Mouse (Mus musculus) G1E-ER4 (cell line): ENCODE measurements around the gene Fbn1. TPM values are rescaled to one million over a fixed set of nuclear protein-coding genes. Genes with fewer than 3 reads are reported as not detected.

ENCODE experiments used
- GATA1 ChIP-seq: IDR thresholded peaks from one replicate; pipeline ENCODE4 v1.8.0; 2012; ENCODE audit warnings: low read length, inconsistent platforms
- polyA plus RNA-seq: library from polyadenylated mRNA; stranded (reverse); fragments of >175 nt; gene quantifications from 2 replicates; pipeline ENCODE4 v1.2.3, GENCODE M21; 2012

Gene Fbn1
- polyA plus RNA-seq, 1 experiment, result not detected

GRCm38 (mm10) chr2:125481116-125481515 lies 26.7 kb downstream of the Fbn1 start:
- no peak for TF ChIP-seq GATA1

GRCm38 (mm10) chr2:125480057-125480456 lies 27.7 kb downstream of the Fbn1 start:
- TF ChIP-seq GATA1, result no peak

- TF ChIP-seq GATA1, result no peak
Measured at GRCm38 (mm10) chr2:125478705-125479104, 29.1 kb downstream of the Fbn1 start.

GRCm38 (mm10) chr2:125477367-125477766 lies 30.4 kb downstream of the Fbn1 start:
- TF ChIP-seq GATA1, result no peak

- TF ChIP-seq GATA1, result no peak
Measured at GRCm38 (mm10) chr2:125476231-125476630, 31.6 kb downstream of the Fbn1 start.

- no peak for TF ChIP-seq GATA1
Measured at GRCm38 (mm10) chr2:125474690-125475089, 33.1 kb downstream of the Fbn1 start.

- TF ChIP-seq GATA1, result no peak
Measured at GRCm38 (mm10) chr2:125473228-125473627, 34.6 kb downstream of the Fbn1 start.

- no peak for TF ChIP-seq GATA1
Measured at GRCm38 (mm10) chr2:125471721-125472120, 36.1 kb downstream of the Fbn1 start.

- no peak for TF ChIP-seq GATA1
Measured at GRCm38 (mm10) chr2:125470553-125471295, 37.1 kb downstream of the Fbn1 start.

- TF ChIP-seq GATA1, result no peak
Measured at GRCm38 (mm10) chr2:125464036-125464435, 43.8 kb downstream of the Fbn1 start.

GRCm38 (mm10) chr2:125459087-125459486 lies 48.7 kb downstream of the Fbn1 start:
- TF ChIP-seq GATA1, result no peak

- TF ChIP-seq GATA1, result no peak
Measured at GRCm38 (mm10) chr2:125456059-125456789, 51.6 kb downstream of the Fbn1 start.

GRCm38 (mm10) chr2:125454781-125455180 lies 53.0 kb downstream of the Fbn1 start:
- TF ChIP-seq GATA1, result no peak

- no peak for TF ChIP-seq GATA1
Measured at GRCm38 (mm10) chr2:125452369-125453097, 55.3 kb downstream of the Fbn1 start.

- no peak for TF ChIP-seq GATA1
Measured at GRCm38 (mm10) chr2:125449361-125449760, 58.4 kb downstream of the Fbn1 start.

GRCm38 (mm10) chr2:125448881-125449280 lies 58.9 kb downstream of the Fbn1 start:
- TF ChIP-seq GATA1, result no peak
